Mouse (Mus musculus) hindbrain, embryonic 15.5 days (tissue): ENCODE measurements around the gene Tnnt3. TPM values are rescaled to one million over a fixed set of nuclear protein-coding genes. Genes with fewer than 3 reads are reported as not detected.

Source experiments
- ATAC-seq: fragments of 200-750 bp; cut with Nextera tagmentation; 2 replicates; pipeline ENCODE4 v1.8.0; 2017; ENCODE audit warnings: low read depth, moderate number of reproducible peaks, moderate TSS enrichment; ENCODE audit not compliant: low FRiP score
- H3K27ac ChIP-seq: fragments of 300-500 bp; sonication (generic); replicated peaks from 2 replicates; pipeline ENCODE4 v1.5.1; 2015; ENCODE audit warnings: mild to moderate bottlenecking, inconsistent platforms
- H3K27me3 ChIP-seq: fragments of 300-500 bp; sonication (generic); 2 replicates; pipeline ENCODE4 v1.6.1; 2015; ENCODE audit warnings: control low read depth, inconsistent platforms
- H3K36me3 ChIP-seq: fragments of 300-500 bp; sonication (generic); 2 replicates; pipeline ENCODE4 v1.6.1; 2015; ENCODE audit warnings: control low read depth, inconsistent platforms
- H3K4me1 ChIP-seq: fragments of 300-500 bp; sonication (generic); replicated peaks from 2 replicates; pipeline ENCODE4 v1.6.1; 2015; ENCODE audit warnings: control low read depth, inconsistent platforms
- H3K4me2 ChIP-seq: fragments of 300-500 bp; sonication (generic); 2 replicates; pipeline ENCODE4 v1.6.1; 2015; ENCODE audit warnings: moderate library complexity, mild to moderate bottlenecking, inconsistent platforms
- H3K4me3 ChIP-seq: fragments of 300-500 bp; sonication (generic); 2 replicates; pipeline ENCODE4 v1.5.1; 2015; ENCODE audit warnings: mild to moderate bottlenecking, inconsistent platforms
- H3K9ac ChIP-seq: fragments of 300-500 bp; sonication (generic); 2 replicates; pipeline ENCODE4 v1.6.1; 2015; ENCODE audit warnings: inconsistent platforms
- H3K9me3 ChIP-seq: fragments of 300-500 bp; sonication (generic); 2 replicates; pipeline ENCODE4 v1.6.1; 2016; ENCODE audit warnings: control low read depth, inconsistent platforms
- WGBS: fragments of 180-500 bp; shearing (Covaris S2); methylation state at CpG from one replicate; pipeline ENCODE4 v1.1.7; 2015; 5-methylcytosine and 5-hydroxymethylcytosine counted together
- polyA plus RNA-seq: library from polyadenylated mRNA; unstranded; fragments of >200 nt; fragmentation: Nextera tagmentation; extraction: Ambion mirVana; gene quantifications from 2 replicates; pipeline ENCODE4 v1.2.1, GENCODE M21; 2015

The Tnnt3 gene
- polyA plus RNA-seq, 1 experiment from 2014 or later = 3.6 TPM

DNA sequence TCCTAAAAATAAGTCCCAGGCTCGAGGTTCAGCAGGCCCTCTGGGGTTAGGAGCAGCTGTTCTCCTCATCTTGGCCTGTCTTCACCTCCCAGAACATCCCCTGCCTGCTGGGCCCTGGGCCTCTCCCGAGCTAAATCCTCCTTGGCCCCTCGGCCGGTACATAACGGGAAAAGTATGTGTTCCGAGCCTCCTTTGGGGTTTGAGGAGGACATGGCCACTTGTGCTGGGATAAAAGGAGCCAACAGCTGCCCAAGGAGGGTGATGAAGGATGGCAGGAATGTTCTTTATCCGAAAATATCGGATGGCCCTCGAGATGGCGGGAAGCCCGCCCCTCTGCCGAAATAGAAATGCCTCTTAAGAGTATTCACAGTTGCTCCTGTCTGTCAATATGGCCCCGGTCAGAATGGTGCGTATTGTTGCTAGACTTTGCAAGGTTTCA, 52.3 kb downstream of the Tnnt3 start:
- H3K9ac ChIP-seq = no peak overlapping the region
- no peaks in the 10 kb centered on the region for H3K27me3 ChIP-seq
- H3K4me1 ChIP-seq = peaks cover 4% of the 10 kb centered on the region; the same call in 1 of the 2 replicates
- H3K9me3 ChIP-seq = no peaks in the 10 kb centered on the region
- no peak for ATAC-seq
- 83% methylated on average over 14 of the region's 14 CpGs for WGBS
- H3K36me3 ChIP-seq = no peaks in the 10 kb centered on the region
- H3K27ac ChIP-seq = no peak overlapping the region
- H3K4me3 ChIP-seq = no peak overlapping the region
- H3K4me2 ChIP-seq = no peak overlapping the region

DNA sequence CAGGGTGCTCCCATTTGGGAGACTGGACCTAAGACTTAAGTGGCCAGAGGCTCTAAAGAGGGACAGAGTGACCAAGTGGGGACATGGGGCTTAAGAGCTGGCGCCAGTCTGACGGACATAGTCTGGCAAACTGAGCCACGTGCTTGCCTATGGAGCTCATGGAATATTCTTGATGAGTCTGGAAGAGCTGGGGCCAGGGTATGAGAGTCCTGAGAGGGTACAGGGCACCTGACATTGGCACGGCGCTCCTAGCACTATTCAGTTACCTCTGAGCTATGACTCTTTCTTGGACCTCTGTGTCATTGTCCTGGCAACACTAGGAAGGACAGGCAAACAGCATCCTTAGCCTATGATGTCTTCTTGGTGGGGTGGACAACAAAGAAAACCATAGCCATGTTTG, 53.1 kb downstream of the Tnnt3 start:
- no peak for ATAC-seq
- Histone ChIP-seq H3K27me3 (no peaks in the 10 kb centered on the region), H3K4me1 (peaks cover 4% of the 10 kb centered on the region; the same call in 1 of the 2 replicates), H3K36me3 (no peaks in the 10 kb centered on the region), H3K9ac (no peak overlapping the region), H3K4me2 (no peak overlapping the region), H3K27ac (no peak overlapping the region), H3K4me3 (no peak overlapping the region), H3K9me3 (no peaks in the 10 kb centered on the region)
- WGBS = 96% methylated on average over 5 of the region's 5 CpGs

DNA sequence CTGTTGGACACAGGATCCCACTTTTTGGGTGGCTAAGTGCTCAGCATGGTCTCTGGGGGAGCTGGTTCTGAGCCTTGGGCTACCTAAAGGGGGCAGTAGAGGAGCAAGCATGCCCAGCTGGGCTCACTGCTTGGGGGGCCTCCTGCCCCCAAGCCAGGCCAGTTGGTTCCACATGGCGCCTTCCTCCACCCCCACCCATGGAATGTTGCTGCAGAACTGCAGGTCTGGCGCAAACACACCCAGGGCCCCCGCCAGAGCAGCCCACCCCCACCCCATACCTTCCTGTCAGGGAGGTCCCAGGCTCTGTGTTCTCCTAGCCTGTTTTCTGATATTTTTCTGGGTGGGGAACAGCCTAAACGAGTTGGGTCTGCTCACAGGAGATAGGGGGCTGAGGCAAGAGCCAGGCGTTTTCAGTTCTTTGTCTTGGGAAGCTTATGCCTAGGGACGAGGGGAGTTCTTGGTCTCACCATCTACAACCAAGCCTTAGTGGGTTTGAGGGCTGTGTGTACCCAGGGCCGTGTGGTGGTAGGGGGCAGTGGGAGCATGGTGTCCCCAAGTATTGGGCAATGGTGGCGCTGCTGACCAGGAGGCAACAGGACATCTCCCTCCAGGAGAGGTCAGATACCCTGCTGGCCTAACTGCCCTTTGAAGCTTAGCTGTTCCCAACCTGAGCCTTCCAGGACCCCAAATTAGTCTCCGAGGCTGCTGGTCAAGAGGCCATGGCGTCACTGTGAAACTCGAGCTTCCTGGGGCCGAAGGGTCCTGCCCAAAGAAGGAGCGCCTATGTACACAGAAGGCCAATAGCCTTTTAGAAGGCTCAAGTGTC, 54.2 kb downstream of the Tnnt3 start:
- Histone ChIP-seq H3K27ac (no peak overlapping the region), H3K4me3 (no peak overlapping the region), H3K9ac (no peak overlapping the region), H3K36me3 (no peaks in the 10 kb centered on the region), H3K4me2 (no peak overlapping the region), H3K4me1 (peaks cover 4% of the 10 kb centered on the region; the same call in 1 of the 2 replicates), H3K9me3 (no peaks in the 10 kb centered on the region), H3K27me3 (no peaks in the 10 kb centered on the region)
- 70% methylated on average over 13 of the region's 13 CpGs for WGBS
- no peak for ATAC-seq

DNA sequence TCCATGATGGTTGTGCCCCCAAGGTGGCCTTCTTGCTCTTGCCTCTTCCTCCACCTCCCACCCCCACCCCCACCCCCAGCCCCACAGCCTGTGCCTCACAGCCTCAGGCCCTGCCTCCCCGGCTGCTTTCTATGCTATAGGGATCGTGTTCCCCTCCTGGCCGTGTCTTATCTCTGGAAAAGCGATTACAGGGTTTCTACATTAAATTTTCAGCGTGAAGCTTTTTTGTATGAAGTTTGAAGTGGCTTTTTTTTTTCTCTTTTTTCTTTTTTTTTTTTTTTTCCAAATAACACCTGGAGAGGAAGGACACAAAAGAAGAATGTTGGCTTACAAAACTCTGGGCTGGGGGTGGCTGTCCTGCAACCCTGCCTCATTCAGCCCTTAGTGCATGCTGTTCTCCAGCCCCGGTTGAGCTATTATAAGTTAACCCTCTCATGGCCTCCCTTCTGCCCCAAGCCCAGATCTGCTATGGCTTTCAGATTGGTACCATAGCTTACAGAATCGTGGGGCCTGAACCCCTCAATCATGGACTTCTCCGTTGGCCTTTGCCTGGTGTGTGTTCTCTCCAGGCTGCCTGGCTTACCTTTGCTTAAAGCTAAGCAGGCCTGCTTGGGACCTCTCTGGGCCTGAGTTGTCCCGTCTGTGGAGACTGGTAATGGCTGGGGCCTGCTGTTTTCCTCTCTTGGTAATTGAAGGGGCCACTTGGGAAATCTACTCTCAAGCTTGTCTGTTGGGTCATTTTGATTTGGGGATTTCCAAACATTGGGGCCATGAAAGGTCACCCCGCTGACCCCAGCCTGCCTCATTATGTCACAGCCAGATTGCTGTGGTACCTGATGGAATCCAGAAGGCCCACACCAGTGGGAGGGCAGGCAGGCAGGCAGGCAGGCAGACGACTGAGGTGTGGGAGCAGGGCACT, 55.0 kb downstream of the Tnnt3 start:
- H3K9me3 ChIP-seq = no peaks in the 10 kb centered on the region
- no peak overlapping the region for H3K27ac ChIP-seq
- no peak for ATAC-seq
- H3K4me2 ChIP-seq = no peak overlapping the region
- H3K36me3 ChIP-seq = no peaks in the 10 kb centered on the region
- WGBS = 54% methylated on average over 11 of the region's 11 CpGs
- no peak overlapping the region for H3K4me3 ChIP-seq
- H3K9ac ChIP-seq = no peak overlapping the region
- peaks cover 4% of the 10 kb centered on the region; the same call in 1 of the 2 replicates for H3K4me1 ChIP-seq
- no peaks in the 10 kb centered on the region for H3K27me3 ChIP-seq

DNA sequence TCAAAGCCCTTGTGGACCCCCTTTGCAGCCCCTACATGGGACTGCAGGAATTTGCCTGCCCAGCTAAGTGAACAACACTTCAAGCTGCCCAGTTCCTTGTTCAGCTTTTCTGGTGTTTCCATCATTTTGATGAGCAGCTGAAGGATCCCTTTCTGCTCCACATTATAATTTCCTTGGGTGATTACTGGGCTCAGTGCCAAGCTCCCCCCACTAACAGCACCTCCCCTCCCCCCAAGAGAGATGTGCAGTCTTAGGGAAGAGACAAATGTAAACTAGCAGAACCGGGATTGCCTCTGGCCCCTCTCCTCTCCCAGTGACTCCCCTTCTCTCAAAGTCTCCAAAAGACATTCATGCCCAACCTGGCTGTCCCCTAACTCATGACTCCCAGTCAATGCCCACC, 56.0 kb downstream of the Tnnt3 start:
- Histone ChIP-seq H3K27ac (no peak overlapping the region), H3K27me3 (no peaks in the 10 kb centered on the region), H3K4me2 (no peak overlapping the region), H3K9me3 (no peaks in the 10 kb centered on the region), H3K36me3 (no peaks in the 10 kb centered on the region), H3K4me3 (no peak overlapping the region), H3K9ac (no peak overlapping the region), H3K4me1 (peaks cover 4% of the 10 kb centered on the region; the same call in 1 of the 2 replicates)
- WGBS = 23% methylated on average over 1 of the region's 1 CpGs
- no peak for ATAC-seq

DNA sequence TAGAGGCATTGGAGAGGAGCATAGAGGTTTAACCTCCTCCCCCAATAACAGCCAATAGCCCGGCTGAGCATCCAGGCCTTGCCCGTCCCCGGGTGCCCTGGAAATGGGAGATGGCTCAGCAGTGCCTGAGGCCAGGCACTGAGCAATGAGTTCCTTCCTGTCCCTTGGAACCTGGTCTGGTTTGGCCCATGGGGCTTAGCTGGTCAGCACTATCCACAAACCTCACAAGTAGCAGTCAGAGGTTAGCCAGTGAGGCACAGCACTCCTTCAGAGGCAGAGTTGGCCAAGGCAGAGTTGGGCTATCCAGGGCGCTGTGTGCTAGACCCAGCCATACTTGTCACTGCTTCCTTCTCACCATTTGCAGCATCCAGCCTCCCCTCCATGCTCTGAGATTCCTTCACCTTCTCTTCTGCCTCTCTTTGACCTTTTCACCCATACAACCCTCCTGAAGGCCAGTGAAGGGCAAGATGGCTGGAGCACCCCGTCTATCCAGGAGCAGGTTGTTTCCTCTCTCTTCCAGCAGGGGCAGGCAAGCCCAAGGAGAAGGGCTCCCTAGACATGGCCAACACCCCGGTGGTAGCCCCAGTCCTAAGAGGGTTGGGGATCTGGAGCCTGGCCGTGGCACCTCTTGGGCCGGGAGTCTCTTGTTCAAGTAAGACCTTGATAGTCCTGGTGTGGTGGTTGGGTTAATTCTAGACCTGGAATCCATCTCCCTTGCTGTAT, 56.9 kb downstream of the Tnnt3 start:
- ATAC-seq = no peak
- no peaks in the 10 kb centered on the region for H3K9me3 ChIP-seq
- no peaks in the 10 kb centered on the region for H3K27me3 ChIP-seq
- no peak overlapping the region for H3K9ac ChIP-seq
- no peaks in the 10 kb centered on the region for H3K36me3 ChIP-seq
- H3K4me1 ChIP-seq = peaks cover 4% of the 10 kb centered on the region; the same call in 1 of the 2 replicates
- no peak overlapping the region for H3K4me2 ChIP-seq
- no peak overlapping the region for H3K4me3 ChIP-seq
- no peak overlapping the region for H3K27ac ChIP-seq
- WGBS = 91% methylated on average over 8 of the region's 8 CpGs

DNA sequence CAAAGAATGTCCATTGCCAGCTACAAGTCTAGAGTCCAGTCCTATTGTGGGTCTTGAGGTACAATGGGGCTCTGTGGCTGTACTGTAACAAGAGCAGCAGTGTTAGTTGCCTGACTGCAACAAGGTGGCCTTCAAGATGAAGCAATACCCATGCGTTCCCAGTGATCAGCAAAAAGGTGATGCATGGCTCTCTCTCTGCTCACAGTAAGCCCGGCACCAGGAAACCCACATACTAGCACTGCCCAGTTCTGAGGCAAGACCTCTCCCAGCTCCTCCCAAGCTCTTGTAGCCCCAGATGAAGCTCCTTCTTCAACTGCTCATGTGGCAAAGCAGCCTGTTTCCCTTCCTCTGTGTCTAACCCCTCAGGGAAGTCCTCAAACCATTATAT, 57.4 kb downstream of the Tnnt3 start:
- Histone ChIP-seq H3K9ac (no peak overlapping the region), H3K4me1 (peaks cover 4% of the 10 kb centered on the region; the same call in 1 of the 2 replicates), H3K27me3 (no peaks in the 10 kb centered on the region), H3K4me3 (no peak overlapping the region), H3K27ac (no peak overlapping the region), H3K4me2 (no peak overlapping the region), H3K9me3 (no peaks in the 10 kb centered on the region), H3K36me3 (no peaks in the 10 kb centered on the region)
- 94% methylated on average over 2 of the region's 2 CpGs for WGBS
- ATAC-seq = no peak

DNA sequence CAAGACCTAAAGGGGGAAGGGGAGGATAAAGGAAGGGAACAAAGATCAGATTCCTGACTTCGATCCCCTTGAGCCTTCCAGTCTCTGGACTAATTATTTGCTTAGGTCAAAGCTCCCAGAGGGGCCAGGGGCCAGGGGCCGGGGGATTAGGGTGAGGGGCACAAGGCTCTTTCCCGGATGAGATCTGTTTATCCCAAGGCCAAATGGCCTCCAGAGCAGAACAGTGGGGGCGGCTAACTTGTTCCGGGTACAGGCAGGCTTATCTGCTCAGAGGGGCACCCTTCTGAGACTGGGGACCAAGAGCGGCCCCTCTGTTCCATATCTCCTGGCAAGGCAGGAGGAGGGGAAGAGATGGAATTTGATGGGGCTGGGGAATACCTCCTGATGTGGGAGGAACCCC, 59.1 kb downstream of the Tnnt3 start:
- H3K4me3 ChIP-seq = no peak overlapping the region
- 68% methylated on average over 6 of the region's 6 CpGs for WGBS

DNA sequence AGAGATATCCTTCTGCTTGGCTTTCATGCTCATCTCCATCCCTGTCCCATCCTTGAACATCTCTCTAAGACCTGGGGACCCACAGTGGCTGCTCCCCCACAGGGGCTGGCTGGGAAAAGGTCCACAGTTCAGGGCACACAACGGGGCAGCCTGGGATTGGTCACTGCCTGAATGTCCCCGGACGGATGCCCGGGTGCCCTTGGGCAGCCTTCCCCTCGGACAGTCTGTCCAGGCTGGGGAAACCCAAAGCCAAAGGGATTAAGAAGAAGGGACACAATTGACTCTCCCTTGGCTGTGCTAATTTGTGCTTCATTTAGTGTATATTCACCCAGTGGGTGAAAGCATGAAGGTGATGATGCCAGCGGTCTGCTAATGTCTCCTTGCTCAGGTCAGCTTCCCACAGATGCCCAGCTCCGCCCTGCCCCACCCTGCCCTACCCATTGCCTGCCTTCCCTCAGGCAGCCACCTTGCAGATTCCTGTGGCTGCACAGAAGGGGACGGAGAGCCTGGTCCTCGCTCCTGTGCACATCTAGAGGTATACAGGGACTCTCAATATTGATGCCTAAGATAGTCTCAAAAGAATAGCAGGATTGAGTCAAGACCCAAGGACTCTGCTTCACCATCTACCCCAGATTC, 60.0 kb downstream of the Tnnt3 start:
- Histone ChIP-seq H3K27me3 (no peaks in the 10 kb centered on the region), H3K4me2 (no peak overlapping the region), H3K36me3 (no peaks in the 10 kb centered on the region), H3K9ac (no peak overlapping the region), H3K9me3 (no peaks in the 10 kb centered on the region), H3K4me3 (no peak overlapping the region), H3K27ac (no peak overlapping the region), H3K4me1 (peaks cover 8% of the 10 kb centered on the region; the same call in 1 of the 2 replicates)
- 94% methylated on average over 9 of the region's 9 CpGs for WGBS
- ATAC-seq = no peak

More for the DNA sequence above, 59.1 kb downstream of the Tnnt3 start:
- Histone ChIP-seq H3K27ac (no peak overlapping the region), H3K4me1 (peaks cover 4% of the 10 kb centered on the region; the same call in 1 of the 2 replicates), H3K4me2 (no peak overlapping the region), H3K9ac (no peak overlapping the region), H3K9me3 (no peaks in the 10 kb centered on the region), H3K36me3 (no peaks in the 10 kb centered on the region), H3K27me3 (no peaks in the 10 kb centered on the region)
- no peak for ATAC-seq

DNA sequence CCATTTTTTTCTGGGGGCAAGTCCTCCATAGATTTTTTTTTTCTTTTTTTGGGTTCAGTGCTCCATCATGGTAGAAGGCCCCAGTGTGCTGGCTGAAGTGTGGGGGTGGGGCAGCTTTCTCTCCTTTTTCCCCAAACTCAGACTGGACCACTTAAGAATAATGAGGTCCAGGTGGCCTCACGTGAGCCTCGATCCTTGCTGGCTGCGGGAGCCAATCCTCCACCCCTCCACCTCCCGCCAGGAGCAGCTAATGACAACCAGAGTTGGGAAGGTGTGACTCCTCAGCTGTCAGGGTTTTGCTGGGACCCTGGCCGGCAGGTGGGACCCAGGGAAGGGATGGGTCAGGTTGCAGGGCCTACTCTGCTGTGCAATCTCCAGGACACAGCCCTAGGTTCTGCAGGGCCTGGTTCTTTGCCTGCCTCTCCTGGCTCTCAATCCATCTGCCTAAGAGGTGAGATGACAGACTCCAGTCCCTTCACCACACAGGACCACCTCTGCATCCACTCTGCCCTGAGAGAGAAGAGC, 61.1 kb downstream of the Tnnt3 start:
- H3K4me1 ChIP-seq = peaks cover 4% of the 10 kb centered on the region
- H3K27me3 ChIP-seq = no peaks in the 10 kb centered on the region
- no peak overlapping the region for H3K27ac ChIP-seq
- no peak for ATAC-seq
- no peak overlapping the region for H3K4me2 ChIP-seq
- no peak overlapping the region for H3K9ac ChIP-seq
- H3K4me3 ChIP-seq = no peak overlapping the region
- no peaks in the 10 kb centered on the region for H3K36me3 ChIP-seq
- H3K9me3 ChIP-seq = no peaks in the 10 kb centered on the region
- WGBS = 77% methylated on average over 5 of the region's 5 CpGs
